Mouse (Mus musculus): Measurements from ENCODE around the gene Sfrp2.

DNA sequence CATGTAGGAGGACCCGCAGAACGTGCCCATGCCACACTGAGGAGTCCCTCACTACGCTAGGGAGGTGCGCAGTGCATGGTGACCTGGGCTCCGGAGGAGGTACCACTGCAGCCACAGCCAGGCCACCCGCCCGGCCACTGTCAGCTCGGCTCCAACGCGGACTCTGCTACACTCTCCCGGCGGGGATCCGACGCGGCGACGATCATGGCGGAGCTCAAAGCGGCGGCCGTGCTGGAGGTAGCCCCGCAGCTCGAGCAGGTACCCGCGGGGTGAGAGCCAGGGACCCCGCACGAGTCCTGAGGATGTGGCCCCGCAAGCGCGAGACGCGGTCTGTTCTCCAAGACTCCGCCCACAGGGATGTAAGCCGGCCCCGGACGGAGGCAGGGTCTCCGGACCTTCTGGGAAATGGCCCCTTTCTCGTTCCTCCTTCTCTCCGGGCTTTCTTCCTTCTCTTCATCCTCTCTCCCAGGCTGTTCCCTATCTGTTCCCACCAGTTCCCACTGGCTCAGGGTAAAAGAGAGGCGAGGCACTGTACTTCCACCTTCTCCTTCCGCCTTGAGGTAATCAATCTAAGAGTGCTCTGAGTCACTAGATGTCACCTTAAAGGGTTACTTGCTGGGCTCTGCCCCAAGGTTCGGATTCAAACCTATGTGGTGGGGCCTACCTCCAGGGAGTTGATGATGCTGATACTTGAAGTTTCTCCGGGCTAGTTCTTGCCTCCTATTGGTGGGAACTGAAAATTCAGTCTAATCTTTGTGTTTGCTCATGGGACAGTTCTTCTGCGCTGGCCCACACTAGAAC, 23.7 kb downstream of the Sfrp2 start:
- TF ChIP-seq MAX (IDR thresholded peaks at IDR 0.05) (no peak), CTCF (IDR thresholded peaks at IDR 0.05; ENCODE audit: control insufficient read depth, insufficient read depth, insufficient read length) (no peak)

Data from C2C12 (cell line).